Mouse (Mus musculus) liver, embryonic 14.5 days (tissue): ENCODE results near the gene Il7r. TPM values are rescaled to one million over a fixed set of nuclear protein-coding genes. Genes with fewer than 3 reads are reported as not detected.

Experiments
- ATAC-seq: fragments of 200-750 bp; cut with Nextera tagmentation; 2 replicates; pipeline ENCODE4 v1.8.0; 2017; ENCODE audit warnings: moderate number of reproducible peaks, mild to moderate bottlenecking, moderate library complexity; ENCODE audit not compliant: insufficient read depth
- DNase-seq, 3 experiments: peaks; one replicate each; pipeline ENCODE4 v3.0.0-alpha.2; 2012 to 2013; ENCODE audit warnings: low read depth in 3 of 3, low spot score in 3 of 3
- H3K27ac ChIP-seq: fragments of 300-500 bp; sonication (generic); 2 replicates; pipeline ENCODE4 v1.5.1; 2014; ENCODE audit warnings: moderate library complexity, mild to moderate bottlenecking, control low read depth, inconsistent platforms
- H3K27me3 ChIP-seq: fragments of 300-500 bp; sonication (generic); 2 replicates; pipeline ENCODE4 v1.6.1; 2014; ENCODE audit warnings: mild to moderate bottlenecking, low read length, moderate library complexity; ENCODE audit not compliant: control insufficient read depth, insufficient read depth
- H3K36me3 ChIP-seq: fragments of 300-500 bp; sonication (generic); replicated peaks from 2 replicates; pipeline ENCODE4 v1.6.1; 2014; ENCODE audit warnings: low read depth; ENCODE audit not compliant: control insufficient read depth, insufficient read depth
- H3K4me1 ChIP-seq, 2 experiments: fragments of 200-500 bp in 1 of 2; fragments of 300-500 bp in 1 of 2; sonication (generic) in 1 of 2; replicated peaks; 2 replicates each; pipeline ENCODE4 v1.6.1; 2012 to 2014; ENCODE audit warnings: antibody characterized with exemption in 1 of 2, inconsistent platforms in 1 of 2, low read length in 1 of 2; ENCODE audit not compliant: control insufficient read depth in 2 of 2, insufficient read depth in 2 of 2
- H3K4me2 ChIP-seq: fragments of 300-500 bp; sonication (generic); 2 replicates; pipeline ENCODE4 v1.6.1; 2014; ENCODE audit warnings: low read depth, mild to moderate bottlenecking, control low read depth, moderate library complexity
- H3K4me3 ChIP-seq, 2 experiments: fragments of 200-500 bp in 1 of 2; fragments of 300-500 bp in 1 of 2; sonication (generic) in 1 of 2; 2 replicates each; pipeline ENCODE4 v1.5.1; 2012 to 2014; ENCODE audit warnings: low read depth in 2 of 2, low read length in 2 of 2, mild to moderate bottlenecking in 2 of 2, control low read depth in 1 of 2, inconsistent platforms in 1 of 2, moderate library complexity in 1 of 2; ENCODE audit not compliant: insufficient read depth in 1 of 2
- H3K9ac ChIP-seq: fragments of 300-500 bp; sonication (generic); replicated peaks from 2 replicates; pipeline ENCODE4 v1.6.1; 2014; ENCODE audit warnings: mild to moderate bottlenecking, control low read depth, moderate library complexity
- H3K9me3 ChIP-seq: fragments of 300-500 bp; sonication (generic); 2 replicates; pipeline ENCODE4 v1.6.1; 2016; ENCODE audit warnings: low read length, mixed read lengths; ENCODE audit not compliant: control insufficient read depth
- CTCF ChIP-seq: IDR thresholded peaks from 2 replicates; pipeline ENCODE4 v1.5.1; 2016; ENCODE audit warnings: antibody characterized with exemption, low read depth, control low read depth
- EP300 ChIP-seq: IDR thresholded peaks from 2 replicates; pipeline ENCODE4 v1.6.1; 2016; ENCODE audit warnings: antibody characterized with exemption, low read depth
- WGBS: fragments of 180-500 bp; shearing (Covaris S2); extraction: QIAGEN DNeasy Blood & Tissue Kit; methylation state at CpG from one replicate; pipeline ENCODE4 v1.1.7; 2014; ENCODE audit not compliant: insufficient replicate concordance; 5-methylcytosine and 5-hydroxymethylcytosine counted together
- polyA plus RNA-seq, 2 experiments: library from polyadenylated mRNA; depleted of rRNA in 1 of 2; stranded (reverse) in 1 of 2; unstranded in 1 of 2; fragments of >200 nt; fragmentation: Nextera tagmentation in 1 of 2; extraction: Ambion mirVana in 1 of 2; gene quantifications; 2 replicates each; pipeline versions ENCODE4 v1.2.1 to v1.2.3; 2012 to 2014

The Il7r gene
- polyA plus RNA-seq, 2 experiments = 0.20 to 0.21 TPM

GRCm38 (mm10) chr15:9535200-9535599, 5.2 kb upstream of the Il7r start:
- Histone ChIP-seq H3K9ac (no peak overlapping the region), H3K4me2 (no peak overlapping the region), H3K4me3 (no peak overlapping the region), H3K36me3 (no peaks in the 10 kb centered on the region), H3K27me3 (no peaks in the 10 kb centered on the region), H3K4me1 (no peaks in the 10 kb centered on the region), H3K27ac (no peak overlapping the region), H3K9me3 (no peaks in the 10 kb centered on the region)
- TF ChIP-seq CTCF = no peak
- TF ChIP-seq EP300 = no peak
- ATAC-seq (no peak), DNase-seq (no peak)
- 32% methylated on average over 1 of the region's 1 CpGs for WGBS

GRCm38 (mm10) chr15:9533356-9533902, 3.5 kb upstream of the Il7r start:
- Histone ChIP-seq H3K4me1 (no peaks in the 10 kb centered on the region), H3K27me3 (no peaks in the 10 kb centered on the region), H3K9me3 (no peaks in the 10 kb centered on the region), H3K9ac (no peak overlapping the region), H3K27ac (no peak overlapping the region), H3K4me2 (no peak overlapping the region), H3K4me3 (no peak overlapping the region), H3K36me3 (no peaks in the 10 kb centered on the region)
- DNase-seq (no peak), ATAC-seq (no peak)
- TF ChIP-seq EP300 = no peak
- TF ChIP-seq CTCF = no peak
- 26% methylated on average over 3 of the region's 3 CpGs for WGBS

GRCm38 (mm10) chr15:9529646-9530045, 330 bp downstream of the Il7r start:
- Histone ChIP-seq H3K4me2 (no peak overlapping the region), H3K36me3 (no peaks in the 10 kb centered on the region), H3K4me3 (no peak overlapping the region), H3K27me3 (no peaks in the 10 kb centered on the region), H3K4me1 (no peaks in the 10 kb centered on the region), H3K9me3 (no peaks in the 10 kb centered on the region), H3K9ac (no peak overlapping the region), H3K27ac (no peak overlapping the region)
- 15% methylated on average over 3 of the region's 3 CpGs for WGBS
- DNase-seq (no peak), ATAC-seq (no peak)
- TF ChIP-seq CTCF (no peak), EP300 (no peak)

- no peak overlapping the region for H3K27ac ChIP-seq
- H3K9me3 ChIP-seq = no peaks in the 10 kb centered on the region
- H3K4me2 ChIP-seq = no peak overlapping the region
- H3K36me3 ChIP-seq = no peaks in the 10 kb centered on the region
- TF ChIP-seq EP300 = no peak
- TF ChIP-seq CTCF = no peak
- no peaks in the 10 kb centered on the region for H3K27me3 ChIP-seq
- H3K9ac ChIP-seq = no peak overlapping the region
- no peaks in the 10 kb centered on the region for H3K4me1 ChIP-seq
- DNase-seq (no peak), ATAC-seq (0 out of 2 replicates have a peak, but pooled peaks have one; percentile 35)
- H3K4me3 ChIP-seq = no peak overlapping the region
- WGBS = 29% methylated on average over 3 of the region's 3 CpGs
Observed at GRCm38 (mm10) chr15:9528186-9528935, 1.6 kb downstream of the Il7r start.

- no peak for TF ChIP-seq EP300
- TF ChIP-seq CTCF = no peak
- Histone ChIP-seq H3K9ac (no peak overlapping the region), H3K9me3 (no peaks in the 10 kb centered on the region), H3K27me3 (no peaks in the 10 kb centered on the region), H3K4me1 (no peaks in the 10 kb centered on the region), H3K4me3 (no peak overlapping the region), H3K4me2 (no peak overlapping the region), H3K27ac (no peak overlapping the region), H3K36me3 (no peaks in the 10 kb centered on the region)
- DNase-seq = no peak
- no peak for ATAC-seq
Observed at GRCm38 (mm10) chr15:9526412-9526811, 3.6 kb downstream of the Il7r start.
